Mouse (Mus musculus): ENCODE measurements around the gene Ctdspl.

Ctdspl gene

DNA sequence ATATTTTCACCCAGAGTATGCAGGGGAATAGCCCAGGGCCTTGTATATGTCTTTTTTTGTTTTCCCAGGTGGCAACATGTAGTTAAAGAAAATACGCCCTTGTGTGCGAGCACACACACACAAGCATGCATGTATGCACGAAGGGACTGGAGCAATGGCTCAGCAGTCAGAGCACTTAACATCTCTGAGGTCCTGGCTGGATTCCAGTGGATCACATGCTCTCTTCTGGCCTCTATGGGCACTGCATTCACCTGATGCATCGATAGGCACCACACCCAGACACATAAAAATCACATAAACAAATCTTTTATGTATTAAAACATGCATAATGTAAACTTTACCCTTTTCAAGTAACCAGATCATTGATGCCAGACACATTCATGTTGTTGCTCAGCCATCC, 15.8 kb downstream of the Ctdspl start:
- in situ Hi-C loops (cut with MboI; ENCODE audit: unreplicated experiment in 2 of 2) = no loop called here

GRCm38 (mm10) chr9:118943941-118944340, 17.7 kb downstream of the Ctdspl start:
- in situ Hi-C loops (cut with MboI; ENCODE audit: unreplicated experiment in 2 of 2) = no loop called here

DNA sequence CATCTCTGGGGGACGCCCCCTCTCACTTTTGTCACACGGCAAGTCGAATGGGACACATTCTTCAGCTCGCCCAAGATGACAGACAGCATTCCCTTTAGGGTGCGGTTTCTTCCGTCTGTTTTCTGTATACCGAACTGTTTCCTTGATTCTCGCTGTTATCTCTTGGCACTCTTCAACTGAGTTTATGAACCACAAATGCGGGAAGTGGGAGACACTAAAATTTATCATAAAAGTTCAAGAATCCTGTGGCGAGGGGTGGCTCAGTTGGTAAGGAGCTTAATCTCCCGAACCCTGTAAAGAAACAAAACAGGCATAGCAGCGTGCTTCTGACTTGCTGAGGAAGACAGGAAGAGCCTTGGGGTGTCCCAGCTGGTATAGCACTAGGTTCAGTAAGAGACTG, 18.1 kb downstream of the Ctdspl start:
- in situ Hi-C loops (cut with MboI; ENCODE audit: unreplicated experiment in 2 of 2) = no loop called here

DNA sequence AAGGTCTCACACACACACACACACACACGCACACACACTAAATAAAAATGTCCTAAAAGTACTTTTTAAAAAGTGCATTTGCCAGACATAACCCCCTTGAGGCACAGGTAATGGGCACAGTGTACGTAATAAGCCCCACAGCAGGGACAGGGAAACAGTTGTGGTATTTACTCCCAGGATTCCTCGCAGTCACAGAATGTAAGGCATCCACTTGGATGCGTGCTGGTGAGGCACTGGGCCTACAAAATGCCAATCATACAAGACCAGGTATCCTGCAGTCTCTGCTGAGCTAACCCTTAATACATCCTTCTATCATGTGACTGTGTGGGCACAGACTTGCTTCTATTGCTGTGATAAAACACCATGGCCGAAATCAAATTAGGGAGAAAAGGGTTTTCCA, 22.2 kb downstream of the Ctdspl start:
- in situ Hi-C loops (cut with MboI; ENCODE audit: unreplicated experiment in 2 of 2) = no loop called here

GRCm38 (mm10) chr9:118949124-118949523, 22.9 kb downstream of the Ctdspl start:
- in situ Hi-C loops (cut with MboI; ENCODE audit: unreplicated experiment in 2 of 2) = no loop called here

DNA sequence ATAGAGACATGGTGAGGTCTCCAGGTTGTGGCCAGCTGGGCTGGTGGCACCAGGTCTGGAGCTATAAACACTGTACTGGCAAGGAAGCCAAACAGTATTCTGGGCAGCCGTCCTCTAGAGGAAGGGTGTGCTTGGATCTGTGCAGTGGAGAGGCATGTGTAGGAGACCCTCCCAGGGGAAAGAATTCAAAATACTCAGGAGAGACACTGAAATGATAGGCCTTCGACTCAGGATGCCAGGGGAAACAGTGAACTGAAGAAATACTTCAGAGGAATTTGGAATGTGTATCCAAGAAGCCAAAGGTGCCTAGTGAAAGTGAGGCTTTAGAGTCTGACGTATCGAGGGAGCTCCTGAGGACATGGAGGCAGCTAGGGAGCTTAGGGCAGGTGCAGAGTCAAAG, 23.4 kb downstream of the Ctdspl start:
- in situ Hi-C loops (cut with MboI; ENCODE audit: unreplicated experiment in 2 of 2) = no loop called here

- in situ Hi-C loops (cut with MboI; ENCODE audit: unreplicated experiment in 2 of 2) = no loop called here
These were observed 23.8 kb downstream of the Ctdspl start for GRCm38 (mm10) chr9:118950061-118950460.

GRCm38 (mm10) chr9:118950751-118951150, 24.5 kb downstream of the Ctdspl start:
- in situ Hi-C loops (cut with MboI; ENCODE audit: unreplicated experiment in 2 of 2) = no loop called here

- in situ Hi-C loops (cut with MboI; ENCODE audit: unreplicated experiment in 2 of 2) = no loop called here
These were observed 25.1 kb downstream of the Ctdspl start for GRCm38 (mm10) chr9:118951381-118951780.

GRCm38 (mm10) chr9:118952180-118952579, 25.9 kb downstream of the Ctdspl start:
- in situ Hi-C loops (cut with MboI; ENCODE audit: unreplicated experiment in 2 of 2) = no loop called here

GRCm38 (mm10) chr9:118953465-118954194, 27.4 kb downstream of the Ctdspl start:
- in situ Hi-C loops (cut with MboI; ENCODE audit: unreplicated experiment in 2 of 2) = no loop called here

DNA sequence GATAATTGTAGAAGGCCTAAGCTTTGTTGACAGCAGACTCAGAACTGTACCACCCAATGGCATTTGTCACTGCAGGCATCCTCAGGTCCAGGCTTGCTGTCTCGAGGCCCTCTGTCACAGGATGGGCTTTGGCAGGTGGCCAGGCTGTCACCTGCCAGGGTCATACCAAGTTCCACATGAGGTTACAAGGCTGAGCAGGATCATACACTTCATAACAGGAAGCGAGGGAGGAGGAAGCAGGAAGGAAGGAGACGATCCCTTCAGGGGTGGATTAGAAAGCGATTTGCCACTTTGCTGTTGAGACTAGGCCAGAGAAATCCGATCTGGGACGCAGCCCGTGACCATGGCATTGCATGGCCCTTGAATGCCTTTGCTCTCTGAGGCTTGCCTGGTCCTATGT, 32.5 kb downstream of the Ctdspl start:
- in situ Hi-C loops (cut with MboI; ENCODE audit: unreplicated experiment in 2 of 2) = no loop called here

GRCm38 (mm10) chr9:118960415-118961091, 34.3 kb downstream of the Ctdspl start:
- in situ Hi-C loops (cut with MboI; ENCODE audit: unreplicated experiment in 2 of 2) = no loop called here

- in situ Hi-C loops (cut with MboI; ENCODE audit: unreplicated experiment in 2 of 2) = no loop called here
These were observed 36.9 kb downstream of the Ctdspl start for GRCm38 (mm10) chr9:118963149-118963548.

GRCm38 (mm10) chr9:118964263-118965034, 38.2 kb downstream of the Ctdspl start:
- in situ Hi-C loops (cut with MboI; ENCODE audit: unreplicated experiment in 2 of 2) = no loop called here

DNA sequence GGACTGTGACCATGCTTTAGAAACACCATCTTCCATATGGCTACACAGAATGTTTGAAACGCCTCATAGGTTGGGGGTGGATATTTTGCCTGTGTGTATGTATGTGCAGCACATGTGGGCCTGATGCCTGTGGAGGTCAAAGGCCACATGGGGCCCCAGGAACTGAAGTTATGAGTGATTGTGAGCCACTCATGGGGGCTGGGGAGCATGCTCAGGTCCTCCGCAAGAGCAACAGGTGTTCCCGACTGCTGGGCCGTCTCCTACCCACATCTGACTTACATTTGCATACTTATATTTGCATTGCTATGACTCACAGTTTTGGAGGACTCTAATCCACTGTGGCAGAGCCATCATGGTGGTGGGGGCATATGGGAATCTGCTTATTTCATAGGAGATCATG, 43.6 kb downstream of the Ctdspl start:
- in situ Hi-C loops (cut with MboI; ENCODE audit: unreplicated experiment in 2 of 2) = no loop called here

- in situ Hi-C loops (cut with MboI; ENCODE audit: unreplicated experiment in 2 of 2) = no loop called here
These were observed 46.8 kb downstream of the Ctdspl start for GRCm38 (mm10) chr9:118973028-118973427.

- in situ Hi-C loops (cut with MboI; ENCODE audit: unreplicated experiment in 2 of 2) = no loop called here
These were observed 47.3 kb downstream of the Ctdspl start for GRCm38 (mm10) chr9:118973566-118973965.

GRCm38 (mm10) chr9:118974148-118974547, 47.9 kb downstream of the Ctdspl start:
- in situ Hi-C loops (cut with MboI; ENCODE audit: unreplicated experiment in 2 of 2) = no loop called here

DNA sequence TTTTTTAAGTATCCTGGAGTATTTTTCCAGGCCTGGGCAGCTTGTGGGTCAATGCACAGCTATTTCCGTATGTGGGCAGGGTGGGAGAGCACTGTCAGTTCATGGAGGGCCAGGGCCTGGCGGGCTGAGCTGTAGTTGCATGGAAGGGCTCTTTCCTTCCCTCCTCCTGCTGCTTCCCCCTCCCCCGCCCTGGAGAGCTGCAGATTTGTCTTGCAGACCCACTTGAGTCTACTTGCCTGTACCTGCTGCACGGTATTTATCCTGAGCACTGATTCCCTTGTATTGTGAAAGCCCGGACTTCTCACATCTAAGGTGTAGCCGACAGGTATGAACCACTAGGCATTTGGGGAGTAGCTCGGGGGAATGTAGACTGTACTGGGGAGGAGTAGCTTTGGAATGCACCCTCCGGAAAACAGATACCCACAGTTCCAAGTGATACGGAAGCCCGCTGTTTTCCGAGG, 49.0 kb downstream of the Ctdspl start:
- in situ Hi-C loops (cut with MboI; ENCODE audit: unreplicated experiment in 2 of 2) = no loop called here

DNA sequence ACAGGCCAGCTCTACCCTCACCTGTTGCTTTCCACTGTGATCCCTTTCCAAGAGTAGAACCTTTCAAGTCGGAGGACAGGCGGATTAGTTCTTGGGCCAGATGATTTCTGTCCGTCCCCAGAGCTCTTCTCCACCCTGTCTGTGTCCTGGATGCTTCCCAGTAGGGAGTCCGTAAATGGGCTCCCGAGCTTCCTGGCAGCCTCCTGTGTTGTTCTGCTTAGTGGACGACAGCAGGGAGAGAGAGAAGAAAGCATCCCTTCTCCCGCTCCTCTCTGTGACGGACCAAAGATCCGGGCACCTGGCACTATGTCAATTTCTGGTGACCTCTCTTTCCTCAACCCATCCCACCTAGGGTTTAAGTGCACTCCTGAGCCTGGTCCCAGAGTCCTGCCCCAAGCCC, 49.5 kb downstream of the Ctdspl start:
- in situ Hi-C loops (cut with MboI; ENCODE audit: unreplicated experiment in 2 of 2) = no loop called here
